Mouse (Mus musculus) kidney, adult 18-20 months (tissue): ENCODE data around the gene Wipi1.

Experiments used
- DNase-seq: peaks from one replicate; pipeline ENCODE4 v3.0.0; 2021

Gene Wipi1

GRCm38 (mm10) chr11:109574604-109575003, 37.2 kb downstream of the Wipi1 start:
- no peak for DNase-seq

- no peak for DNase-seq
These were observed 39.7 kb downstream of the Wipi1 start for GRCm38 (mm10) chr11:109572051-109572450.

GRCm38 (mm10) chr11:109569809-109570208, 42.0 kb downstream of the Wipi1 start:
- no peak for DNase-seq

- no peak for DNase-seq
These were observed 42.7 kb downstream of the Wipi1 start for GRCm38 (mm10) chr11:109569007-109569618.

- no peak for DNase-seq
These were observed 47.1 kb downstream of the Wipi1 start for GRCm38 (mm10) chr11:109564466-109565214.

GRCm38 (mm10) chr11:109563708-109564107, 48.1 kb downstream of the Wipi1 start:
- DNase-seq: no peak

- no peak for DNase-seq
These were observed 50.3 kb downstream of the Wipi1 start for GRCm38 (mm10) chr11:109561445-109561844.

- DNase-seq: peak; percentile 42
These were observed 50.9 kb downstream of the Wipi1 start for GRCm38 (mm10) chr11:109560793-109561257.

GRCm38 (mm10) chr11:109559241-109559640, 52.5 kb downstream of the Wipi1 start:
- DNase-seq: peak; percentile 13

- no peak for DNase-seq
These were observed 54.3 kb downstream of the Wipi1 start for GRCm38 (mm10) chr11:109557419-109557818.

- DNase-seq: peak; percentile 78
These were observed 55.6 kb downstream of the Wipi1 start for GRCm38 (mm10) chr11:109556130-109556529.

GRCm38 (mm10) chr11:109554443-109554842, 57.3 kb downstream of the Wipi1 start:
- no peak for DNase-seq

GRCm38 (mm10) chr11:109553921-109554320, 57.8 kb downstream of the Wipi1 start:
- DNase-seq: no peak

- no peak for DNase-seq
These were observed 62.0 kb downstream of the Wipi1 start for GRCm38 (mm10) chr11:109549599-109550290.

- no peak for DNase-seq
These were observed 64.1 kb downstream of the Wipi1 start for GRCm38 (mm10) chr11:109547652-109548051.

GRCm38 (mm10) chr11:109546305-109547001, 65.3 kb downstream of the Wipi1 start:
- DNase-seq: no peak

- peak; percentile 70 for DNase-seq
These were observed 66.0 kb downstream of the Wipi1 start for GRCm38 (mm10) chr11:109545700-109546143.

GRCm38 (mm10) chr11:109545265-109545664, 66.5 kb downstream of the Wipi1 start:
- DNase-seq: no peak

- no peak for DNase-seq
These were observed 67.3 kb downstream of the Wipi1 start for GRCm38 (mm10) chr11:109544432-109544831.

GRCm38 (mm10) chr11:109543466-109543865, 68.3 kb downstream of the Wipi1 start:
- peak; percentile 44 for DNase-seq

GRCm38 (mm10) chr11:109539290-109539689, 72.5 kb downstream of the Wipi1 start:
- DNase-seq: no peak

GRCm38 (mm10) chr11:109536939-109537338, 74.8 kb downstream of the Wipi1 start:
- no peak for DNase-seq

GRCm38 (mm10) chr11:109535966-109536365, 75.8 kb downstream of the Wipi1 start:
- DNase-seq: no peak
